Mouse (Mus musculus) heart, embryonic 12.5 days (tissue): Measurements from ENCODE around the gene Dstyk. TPM values are rescaled to one million over a fixed set of nuclear protein-coding genes. Genes with fewer than 3 reads are reported as not detected.
A peak's percentile ranks its signal among the peaks of the same experiment; 100 is the strongest.

Experiments used
- ATAC-seq: fragments of 200-750 bp; cut with Nextera tagmentation; 2 replicates; pipeline ENCODE4 v1.8.0; 2017; ENCODE audit warnings: moderate TSS enrichment, moderate library complexity; ENCODE audit not compliant: insufficient number of reproducible peaks, low FRiP score
- H3K27ac ChIP-seq: fragments of 300-500 bp; sonication (generic); 2 replicates; pipeline ENCODE4 v1.5.1; 2016; ENCODE audit warnings: mild to moderate bottlenecking, moderate library complexity; ENCODE audit not compliant: poor library complexity, severe bottlenecking
- H3K27me3 ChIP-seq: fragments of 300-500 bp; sonication (generic); replicated peaks from 2 replicates; pipeline ENCODE4 v1.6.1; 2016; ENCODE audit warnings: mild to moderate bottlenecking, moderate library complexity
- H3K36me3 ChIP-seq: fragments of 300-500 bp; sonication (generic); 2 replicates; pipeline ENCODE4 v1.6.1; 2016; ENCODE audit warnings: mild to moderate bottlenecking, moderate library complexity
- H3K4me1 ChIP-seq: fragments of 300-500 bp; sonication (generic); replicated peaks from 2 replicates; pipeline ENCODE4 v1.6.1; 2016; ENCODE audit warnings: mild to moderate bottlenecking
- H3K4me2 ChIP-seq: fragments of 300-500 bp; sonication (generic); 2 replicates; pipeline ENCODE4 v1.6.1; 2016; ENCODE audit warnings: mild to moderate bottlenecking, moderate library complexity
- H3K4me3 ChIP-seq: fragments of 300-500 bp; sonication (generic); 2 replicates; pipeline ENCODE4 v1.5.1; 2016; ENCODE audit warnings: mild to moderate bottlenecking
- H3K9ac ChIP-seq: fragments of 300-500 bp; sonication (generic); 2 replicates; pipeline ENCODE4 v1.6.1; 2016; ENCODE audit warnings: mild to moderate bottlenecking, moderate library complexity
- H3K9me3 ChIP-seq: fragments of 300-500 bp; sonication (generic); replicated peaks from 2 replicates; pipeline ENCODE4 v1.6.1; 2016; ENCODE audit warnings: mild to moderate bottlenecking, moderate library complexity
- WGBS: fragments of 180-500 bp; shearing (Covaris S2); methylation state at CpG from one replicate; pipeline ENCODE4 v1.1.7; 2016; 5-methylcytosine and 5-hydroxymethylcytosine counted together
- polyA plus RNA-seq: library from polyadenylated mRNA; unstranded; fragments of >200 nt; fragmentation: Nextera tagmentation; extraction: Ambion mirVana; gene quantifications from 2 replicates; pipeline ENCODE4 v1.2.1, GENCODE M21; 2016

Dstyk gene
- polyA plus RNA-seq, 1 experiment from 2014 or later: 13.6 TPM

- no peak overlapping the region for H3K27ac ChIP-seq
- H3K9ac ChIP-seq: peak overlapping the region; percentile 29; the same call in 1 of the 2 replicates
- peaks cover 62% of the 10 kb centered on the region for H3K4me1 ChIP-seq
- H3K4me3 ChIP-seq: no peak overlapping the region
- peak overlapping the region; percentile 23 for H3K4me2 ChIP-seq
- ATAC-seq: no peak
- no peaks in the 10 kb centered on the region for H3K27me3 ChIP-seq
- H3K9me3 ChIP-seq: no peaks in the 10 kb centered on the region
- 74% methylated on average over 8 of the region's 8 CpGs for WGBS
- H3K36me3 ChIP-seq: peaks cover 26% of the 10 kb centered on the region
Measured at GRCm38 (mm10) chr1:132376211-132377054, 40.9 kb upstream of the Dstyk start.

GRCm38 (mm10) chr1:132377055-132377365 lies 40.3 kb upstream of the Dstyk start:
- H3K9ac ChIP-seq: peak overlapping the region; percentile 16; the same call in 1 of the 2 replicates
- no peak for ATAC-seq
- peaks cover 56% of the 10 kb centered on the region for H3K4me1 ChIP-seq
- WGBS: 61% methylated on average over 7 of the region's 7 CpGs
- H3K36me3 ChIP-seq: peaks cover 26% of the 10 kb centered on the region
- no peak overlapping the region for H3K4me2 ChIP-seq
- no peaks in the 10 kb centered on the region for H3K27me3 ChIP-seq
- H3K9me3 ChIP-seq: no peaks in the 10 kb centered on the region
- H3K27ac ChIP-seq: no peak overlapping the region
- no peak overlapping the region for H3K4me3 ChIP-seq

GRCm38 (mm10) chr1:132377811-132378210 lies 39.5 kb upstream of the Dstyk start:
- Histone ChIP-seq H3K4me1 (peaks cover 49% of the 10 kb centered on the region), H3K27ac (no peak overlapping the region), H3K36me3 (peaks cover 26% of the 10 kb centered on the region), H3K9me3 (no peaks in the 10 kb centered on the region), H3K4me2 (no peak overlapping the region), H3K27me3 (no peaks in the 10 kb centered on the region), H3K9ac (no peak overlapping the region), H3K4me3 (no peak overlapping the region)
- ATAC-seq: no peak
- WGBS: 84% methylated on average over 3 of the region's 3 CpGs

GRCm38 (mm10) chr1:132380550-132381100 lies 36.7 kb upstream of the Dstyk start:
- ATAC-seq: no peak
- Histone ChIP-seq H3K36me3 (peaks cover 24% of the 10 kb centered on the region), H3K4me1 (peaks cover 40% of the 10 kb centered on the region), H3K27me3 (no peaks in the 10 kb centered on the region), H3K27ac (no peak overlapping the region), H3K9ac (no peak overlapping the region), H3K4me3 (no peak overlapping the region), H3K9me3 (no peaks in the 10 kb centered on the region), H3K4me2 (no peak overlapping the region)
- WGBS: 87% methylated on average over 27 of the region's 27 CpGs

GRCm38 (mm10) chr1:132381929-132382328 lies 35.4 kb upstream of the Dstyk start:
- peaks cover 35% of the 10 kb centered on the region for H3K4me1 ChIP-seq
- H3K27ac ChIP-seq: no peak overlapping the region
- H3K9me3 ChIP-seq: no peaks in the 10 kb centered on the region
- ATAC-seq: peak; percentile 70
- H3K36me3 ChIP-seq: peaks cover 24% of the 10 kb centered on the region
- 56% methylated on average over 10 of the region's 10 CpGs for WGBS
- no peak overlapping the region for H3K9ac ChIP-seq
- H3K27me3 ChIP-seq: no peaks in the 10 kb centered on the region
- H3K4me2 ChIP-seq: no peak overlapping the region; the same call in 1 of the 2 replicates
- no peak overlapping the region for H3K4me3 ChIP-seq

- no peak for ATAC-seq
- 92% methylated on average over 8 of the region's 8 CpGs for WGBS
- H3K9ac ChIP-seq: no peak overlapping the region
- H3K4me2 ChIP-seq: no peak overlapping the region
- H3K27me3 ChIP-seq: no peaks in the 10 kb centered on the region
- no peaks in the 10 kb centered on the region for H3K9me3 ChIP-seq
- peaks cover 45% of the 10 kb centered on the region for H3K4me1 ChIP-seq
- no peak overlapping the region for H3K27ac ChIP-seq
- H3K36me3 ChIP-seq: peaks cover 22% of the 10 kb centered on the region
- no peak overlapping the region for H3K4me3 ChIP-seq
Measured at GRCm38 (mm10) chr1:132384001-132384554, 33.3 kb upstream of the Dstyk start.

- H3K9me3 ChIP-seq: no peaks in the 10 kb centered on the region
- no peak overlapping the region for H3K4me3 ChIP-seq
- no peak overlapping the region for H3K27ac ChIP-seq
- no peak for ATAC-seq
- no peaks in the 10 kb centered on the region for H3K27me3 ChIP-seq
- peaks cover 11% of the 10 kb centered on the region for H3K36me3 ChIP-seq
- WGBS: 49% methylated on average over 14 of the region's 14 CpGs
- H3K4me1 ChIP-seq: peaks cover 57% of the 10 kb centered on the region
- no peak overlapping the region for H3K4me2 ChIP-seq
- H3K9ac ChIP-seq: no peak overlapping the region
Measured at GRCm38 (mm10) chr1:132385266-132385665, 32.1 kb upstream of the Dstyk start.

- Histone ChIP-seq H3K4me3 (no peak overlapping the region), H3K4me1 (peaks cover 61% of the 10 kb centered on the region)
Measured at GRCm38 (mm10) chr1:132385711-132386110, 31.6 kb upstream of the Dstyk start.

GRCm38 (mm10) chr1:132386266-132386665 lies 31.1 kb upstream of the Dstyk start:
- Histone ChIP-seq H3K9me3 (no peaks in the 10 kb centered on the region), H3K4me3 (no peak overlapping the region), H3K27ac (no peak overlapping the region), H3K4me1 (peaks cover 63% of the 10 kb centered on the region), H3K9ac (no peak overlapping the region), H3K36me3 (peaks cover under 1% of the 10 kb centered on the region; the same call in 1 of the 2 replicates), H3K4me2 (peak overlapping the region; percentile 17; the same call in 1 of the 2 replicates), H3K27me3 (no peaks in the 10 kb centered on the region)
- WGBS: 84% methylated on average over 4 of the region's 4 CpGs
- no peak for ATAC-seq

More at GRCm38 (mm10) chr1:132385711-132386110, 31.6 kb upstream of the Dstyk start:
- no peak overlapping the region for H3K4me2 ChIP-seq
- H3K9ac ChIP-seq: no peak overlapping the region
- WGBS: 66% methylated on average over 4 of the region's 4 CpGs
- ATAC-seq: no peak
- H3K9me3 ChIP-seq: no peaks in the 10 kb centered on the region
- no peak overlapping the region for H3K27ac ChIP-seq
- H3K27me3 ChIP-seq: no peaks in the 10 kb centered on the region
- peaks cover 6% of the 10 kb centered on the region for H3K36me3 ChIP-seq

- no peaks in the 10 kb centered on the region for H3K9me3 ChIP-seq
- H3K9ac ChIP-seq: peak overlapping the region; percentile 31; the same call in 1 of the 2 replicates
- H3K36me3 ChIP-seq: no peaks in the 10 kb centered on the region
- H3K4me3 ChIP-seq: peak overlapping the region; percentile 90
- peak overlapping the region; percentile 99 for H3K4me2 ChIP-seq
- no peaks in the 10 kb centered on the region for H3K27me3 ChIP-seq
- 17% methylated on average over 4 of the region's 4 CpGs for WGBS
- peak; percentile 64 for ATAC-seq
- peak overlapping the region; percentile 78 for H3K27ac ChIP-seq
- peaks cover 61% of the 10 kb centered on the region for H3K4me1 ChIP-seq
Measured at GRCm38 (mm10) chr1:132387943-132388342, 29.4 kb upstream of the Dstyk start.
